Mouse (Mus musculus) intestine, embryonic 15.5 days (tissue): ENCODE results near the gene Slc2a12. TPM values are rescaled to one million over a fixed set of nuclear protein-coding genes. Genes with fewer than 3 reads are reported as not detected.

ENCODE experiments used
- ATAC-seq: fragments of 200-750 bp; cut with Nextera tagmentation; 2 replicates; pipeline ENCODE4 v1.8.0; 2017; ENCODE audit warnings: moderate TSS enrichment, moderate library complexity
- H3K27ac ChIP-seq: fragments of 300-500 bp; sonication (generic); 2 replicates; pipeline ENCODE4 v1.5.1; 2015; ENCODE audit warnings: mild to moderate bottlenecking, inconsistent platforms
- H3K27me3 ChIP-seq: fragments of 300-500 bp; sonication (generic); replicated peaks from 2 replicates; pipeline ENCODE4 v1.6.1; 2015; ENCODE audit warnings: inconsistent platforms
- H3K36me3 ChIP-seq: fragments of 300-500 bp; sonication (generic); 2 replicates; pipeline ENCODE4 v1.6.1; 2015; ENCODE audit warnings: inconsistent platforms
- H3K4me1 ChIP-seq: fragments of 300-500 bp; sonication (generic); replicated peaks from 2 replicates; pipeline ENCODE4 v1.6.1; 2015; ENCODE audit warnings: inconsistent platforms
- H3K4me2 ChIP-seq: fragments of 300-500 bp; sonication (generic); replicated peaks from 2 replicates; pipeline ENCODE4 v1.6.1; 2015; ENCODE audit warnings: mild to moderate bottlenecking, inconsistent platforms
- H3K4me3 ChIP-seq: fragments of 300-500 bp; sonication (generic); replicated peaks from 2 replicates; pipeline ENCODE4 v1.5.1; 2015; ENCODE audit warnings: inconsistent platforms
- H3K9ac ChIP-seq: fragments of 300-500 bp; sonication (generic); 2 replicates; pipeline ENCODE4 v1.6.1; 2015; ENCODE audit warnings: inconsistent platforms
- H3K9me3 ChIP-seq: fragments of 300-500 bp; sonication (generic); 2 replicates; pipeline ENCODE4 v1.6.1; 2016; ENCODE audit warnings: inconsistent platforms
- WGBS: fragments of 180-500 bp; shearing (Covaris S2); methylation state at CpG from one replicate; pipeline ENCODE4 v1.1.7; 2015; 5-methylcytosine and 5-hydroxymethylcytosine counted together
- polyA plus RNA-seq: library from polyadenylated mRNA; unstranded; fragments of >200 nt; fragmentation: Nextera tagmentation; extraction: Ambion mirVana; gene quantifications from 2 replicates; pipeline ENCODE4 v1.2.1, GENCODE M21; 2015

Gene Slc2a12
- polyA plus RNA-seq, 1 experiment from 2014 or later = 0.38 TPM

DNA sequence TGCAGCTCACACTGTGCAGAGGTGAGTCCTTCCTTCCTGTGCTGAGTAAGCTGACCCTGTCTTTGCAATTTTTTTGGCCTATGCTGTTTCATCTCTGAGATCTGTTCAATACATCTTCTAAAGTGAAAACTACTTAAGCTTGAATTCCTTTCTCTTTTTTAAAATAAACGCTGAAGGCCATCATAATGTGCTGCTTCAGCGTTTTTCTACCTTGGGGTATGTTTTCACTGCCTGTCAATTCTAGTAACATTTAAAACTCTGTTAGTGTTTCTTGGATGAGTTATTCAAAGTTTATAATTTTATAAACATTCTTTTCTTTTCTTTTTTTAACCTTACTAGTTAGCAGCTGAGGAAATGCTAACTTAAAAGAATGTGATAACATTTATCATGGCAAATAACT, 68.1 kb downstream of the Slc2a12 start:
- Histone ChIP-seq H3K36me3 (peaks cover 15% of the 10 kb centered on the region; the same call in 1 of the 2 replicates), H3K9me3 (no peaks in the 10 kb centered on the region), H3K4me3 (no peak overlapping the region), H3K9ac (no peak overlapping the region), H3K4me2 (no peak overlapping the region), H3K27me3 (no peaks in the 10 kb centered on the region), H3K27ac (no peak overlapping the region), H3K4me1 (no peaks in the 10 kb centered on the region)
- WGBS = 38% methylated on average over 2 of the region's 2 CpGs
- ATAC-seq = no peak

DNA sequence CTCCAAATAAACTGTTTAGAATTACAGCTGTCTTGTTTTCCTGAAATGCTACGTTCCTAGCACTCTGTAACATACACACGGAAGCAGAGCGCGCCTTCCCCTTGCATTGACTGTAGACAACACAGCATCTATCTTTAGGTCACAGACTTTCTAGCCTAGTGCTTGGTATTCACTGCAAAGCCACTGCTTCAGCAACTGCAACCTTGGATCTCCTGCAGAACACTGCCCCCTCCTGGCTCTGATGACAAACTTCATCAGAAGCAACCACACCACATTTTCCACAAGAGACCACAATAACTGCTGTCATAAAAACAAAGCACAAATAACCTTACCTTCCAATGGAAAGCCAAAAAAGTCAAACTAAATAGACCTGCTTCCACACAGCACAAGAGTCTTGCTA, 69.7 kb downstream of the Slc2a12 start:
- Histone ChIP-seq H3K9ac (no peak overlapping the region), H3K9me3 (no peaks in the 10 kb centered on the region), H3K4me1 (no peaks in the 10 kb centered on the region), H3K36me3 (peaks cover 9% of the 10 kb centered on the region; the same call in 1 of the 2 replicates), H3K4me2 (no peak overlapping the region), H3K27me3 (no peaks in the 10 kb centered on the region), H3K4me3 (no peak overlapping the region), H3K27ac (no peak overlapping the region)
- ATAC-seq = no peak
- 66% methylated on average over 4 of the region's 4 CpGs for WGBS

DNA sequence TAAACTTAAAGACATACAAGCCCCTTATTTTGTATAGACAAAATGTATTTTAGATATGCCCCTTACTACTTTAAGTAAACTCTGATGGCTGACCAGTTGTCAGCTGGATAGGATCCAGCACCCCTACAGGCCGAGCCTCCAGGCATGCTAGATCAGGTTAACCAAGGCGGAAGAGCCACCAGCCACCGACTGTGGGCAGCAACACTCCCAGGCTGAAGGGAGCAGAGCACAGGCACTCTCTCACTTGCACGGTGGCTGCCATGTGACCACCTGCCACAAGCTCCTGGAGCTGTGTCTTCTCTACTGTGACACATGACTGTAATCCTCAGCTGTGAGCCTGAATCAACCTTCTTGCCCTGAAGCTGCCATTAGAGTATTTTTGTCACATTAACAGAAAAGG, 73.7 kb downstream of the Slc2a12 start:
- no peak for ATAC-seq
- H3K9me3 ChIP-seq = no peaks in the 10 kb centered on the region
- H3K27ac ChIP-seq = no peak overlapping the region
- no peak overlapping the region for H3K4me3 ChIP-seq
- 42% methylated on average over 4 of the region's 4 CpGs for WGBS
- no peaks in the 10 kb centered on the region for H3K36me3 ChIP-seq
- no peak overlapping the region for H3K9ac ChIP-seq
- no peaks in the 10 kb centered on the region for H3K4me1 ChIP-seq
- H3K27me3 ChIP-seq = no peaks in the 10 kb centered on the region
- H3K4me2 ChIP-seq = no peak overlapping the region

DNA sequence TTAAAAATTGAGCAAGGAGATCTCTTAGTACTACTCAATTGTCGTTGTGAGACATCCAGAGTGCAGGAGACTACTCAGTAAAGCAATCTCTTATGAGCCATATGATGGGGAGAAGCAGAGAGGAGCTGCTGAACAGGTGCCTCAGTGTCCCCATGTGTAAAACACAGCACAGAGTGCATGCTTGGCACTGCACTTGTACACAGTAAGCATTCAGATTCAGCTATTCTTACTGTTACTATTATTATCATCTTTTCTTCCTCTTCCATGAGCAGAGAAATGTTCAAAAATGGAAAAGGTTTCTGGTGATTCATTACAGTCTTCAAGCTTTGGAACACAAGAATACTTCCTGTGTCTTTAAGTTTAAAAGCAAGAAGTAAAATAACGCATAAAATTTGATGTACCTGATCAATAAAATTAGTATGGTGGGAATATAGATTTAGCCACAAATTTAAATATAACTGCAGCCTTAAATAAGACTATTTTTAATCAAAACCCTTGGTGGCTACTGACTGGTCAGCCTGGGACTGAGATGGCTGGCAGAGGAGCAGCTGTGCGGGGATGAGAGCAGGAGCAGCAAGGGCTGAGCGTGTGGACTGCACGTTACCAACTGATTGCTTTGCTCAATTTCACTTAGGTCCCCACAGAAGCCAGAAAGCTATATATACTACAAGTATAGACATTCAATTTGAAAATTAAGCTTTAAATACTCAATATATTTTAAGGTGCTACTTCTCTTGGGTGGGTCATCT, 76.1 kb downstream of the Slc2a12 start:
- H3K4me2 ChIP-seq = no peak overlapping the region
- ATAC-seq = no peak
- 83% methylated on average over 5 of the region's 5 CpGs for WGBS
- H3K4me3 ChIP-seq = no peak overlapping the region
- no peaks in the 10 kb centered on the region for H3K9me3 ChIP-seq
- H3K9ac ChIP-seq = no peak overlapping the region
- no peaks in the 10 kb centered on the region for H3K36me3 ChIP-seq
- no peak overlapping the region for H3K27ac ChIP-seq
- H3K4me1 ChIP-seq = no peaks in the 10 kb centered on the region
- no peaks in the 10 kb centered on the region for H3K27me3 ChIP-seq

DNA sequence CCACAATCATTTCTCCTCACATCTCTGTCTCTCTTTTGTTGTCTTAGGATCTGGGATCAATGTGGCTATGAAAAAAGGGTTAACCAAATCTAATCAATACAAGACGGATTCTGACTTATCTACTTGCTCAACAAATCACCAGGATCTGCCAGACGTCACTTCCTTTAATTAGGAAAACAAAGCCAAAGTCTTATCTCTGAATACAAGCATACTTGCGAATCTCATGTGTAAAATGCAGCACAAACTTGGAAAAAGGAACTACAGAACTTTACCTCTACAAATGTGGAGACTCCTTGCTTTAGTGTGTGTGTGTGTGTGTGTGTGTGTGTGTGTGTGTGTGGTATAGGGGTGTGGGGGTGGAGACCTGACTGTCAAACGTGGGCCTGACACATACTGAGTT, 80.4 kb downstream of the Slc2a12 start:
- Histone ChIP-seq H3K9ac (no peak overlapping the region), H3K4me1 (peaks cover 8% of the 10 kb centered on the region), H3K4me3 (no peak overlapping the region), H3K36me3 (no peaks in the 10 kb centered on the region), H3K27me3 (no peaks in the 10 kb centered on the region), H3K4me2 (no peak overlapping the region), H3K27ac (no peak overlapping the region), H3K9me3 (no peaks in the 10 kb centered on the region)
- ATAC-seq = no peak
- 62% methylated on average over 4 of the region's 4 CpGs for WGBS

DNA sequence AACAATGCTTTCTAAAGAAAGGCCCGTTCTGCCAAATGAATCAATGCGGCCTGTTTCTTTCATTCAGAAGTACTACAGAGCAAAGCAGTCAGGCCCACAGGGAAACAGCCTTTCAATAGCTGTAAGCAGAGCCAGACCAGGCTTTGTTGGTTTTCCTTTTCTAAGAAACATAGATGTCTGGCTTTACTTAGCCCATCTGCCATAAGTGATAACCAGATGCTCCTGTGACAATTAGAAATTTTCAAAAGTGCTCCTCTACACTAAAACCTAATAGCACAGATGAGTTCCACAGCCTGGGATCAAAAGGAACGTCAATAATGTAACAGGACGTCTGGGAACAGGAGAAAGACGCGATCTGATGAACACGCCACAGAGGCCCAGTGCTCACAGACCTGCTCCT, 81.5 kb downstream of the Slc2a12 start:
- H3K4me2 ChIP-seq = no peak overlapping the region
- ATAC-seq = no peak
- H3K9ac ChIP-seq = no peak overlapping the region
- H3K4me1 ChIP-seq = peaks cover 10% of the 10 kb centered on the region
- H3K36me3 ChIP-seq = no peaks in the 10 kb centered on the region
- WGBS = 79% methylated on average over 7 of the region's 7 CpGs
- no peak overlapping the region for H3K27ac ChIP-seq
- no peaks in the 10 kb centered on the region for H3K9me3 ChIP-seq
- no peaks in the 10 kb centered on the region for H3K27me3 ChIP-seq
- H3K4me3 ChIP-seq = no peak overlapping the region

DNA sequence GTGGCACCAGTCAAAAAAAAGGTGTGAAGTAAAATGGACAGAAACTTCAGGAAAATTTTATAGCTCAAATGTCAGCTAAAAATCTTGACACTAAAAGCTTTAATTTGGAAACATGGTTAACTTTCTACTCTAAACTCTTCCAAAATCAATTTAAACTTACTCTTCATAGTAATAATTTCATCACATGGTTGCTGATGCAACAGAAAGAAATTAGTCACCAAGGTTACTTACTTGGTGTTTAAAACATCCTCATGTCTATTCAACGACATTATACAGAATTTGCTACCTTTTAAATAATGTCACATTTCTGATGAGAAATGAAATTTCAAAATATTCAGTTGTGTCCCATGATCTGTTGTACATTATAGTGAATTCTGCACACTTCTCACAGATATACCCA, 83.4 kb downstream of the Slc2a12 start:
- H3K27ac ChIP-seq = no peak overlapping the region
- H3K9ac ChIP-seq = no peak overlapping the region
- no peaks in the 10 kb centered on the region for H3K9me3 ChIP-seq
- WGBS = 83% methylated on average over 1 of the region's 1 CpGs
- no peak overlapping the region for H3K4me2 ChIP-seq
- H3K4me3 ChIP-seq = no peak overlapping the region
- peaks cover 10% of the 10 kb centered on the region for H3K4me1 ChIP-seq
- no peaks in the 10 kb centered on the region for H3K27me3 ChIP-seq
- ATAC-seq = no peak
- no peaks in the 10 kb centered on the region for H3K36me3 ChIP-seq

DNA sequence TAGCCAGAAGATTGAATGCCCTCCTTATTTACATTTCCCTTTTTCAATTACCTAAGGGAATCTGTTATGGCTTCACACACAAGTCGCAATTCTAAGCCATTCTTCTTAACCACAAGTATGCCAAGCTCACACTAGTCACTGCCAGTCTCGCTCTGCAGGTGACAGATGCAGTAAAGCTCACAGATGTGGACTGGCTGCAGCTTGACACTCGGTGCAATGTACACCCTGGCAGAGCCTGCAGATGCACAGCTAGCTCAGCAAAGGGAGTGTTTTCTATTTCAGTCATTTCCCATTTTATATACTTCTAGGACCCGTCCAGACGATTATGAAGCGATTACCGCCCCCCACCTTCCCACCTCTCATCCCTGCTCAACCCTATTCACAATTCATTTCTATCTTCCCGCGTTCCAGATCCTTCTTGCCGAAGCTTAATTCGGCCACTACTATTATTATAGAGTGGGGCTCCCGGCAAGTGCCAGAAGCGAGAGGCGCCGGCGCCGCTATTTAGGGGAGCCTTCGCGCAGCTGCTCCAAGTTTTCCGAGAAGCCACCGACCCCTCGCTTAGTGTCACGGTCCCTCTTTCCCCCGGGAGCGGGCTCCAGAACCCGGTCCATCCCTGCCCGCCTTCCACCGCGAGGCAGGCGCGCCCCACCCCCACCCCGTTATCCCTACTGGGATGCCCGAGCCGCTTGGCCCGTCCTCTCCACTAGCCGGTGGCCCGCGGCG, 85.6 kb downstream of the Slc2a12 start:
- ATAC-seq = peak; percentile 76
- 1% methylated on average over 39 of the region's 39 CpGs for WGBS
- H3K27me3 ChIP-seq = no peaks in the 10 kb centered on the region

DNA sequence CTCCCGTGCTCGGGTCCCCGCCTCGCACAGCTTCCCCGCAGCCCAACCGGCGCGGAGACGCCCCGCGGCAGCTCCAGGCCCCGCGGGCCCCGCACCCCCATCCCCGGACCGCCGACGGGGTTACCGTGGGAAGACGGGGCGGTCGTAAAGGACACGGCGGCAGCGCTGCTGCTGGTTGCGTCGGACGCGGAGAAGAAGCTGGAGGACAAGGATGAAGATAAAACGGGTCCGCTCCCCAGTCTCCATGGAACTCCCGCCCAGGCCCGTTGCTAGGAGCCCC, 86.1 kb downstream of the Slc2a12 start:
- Histone ChIP-seq H3K36me3 (no peaks in the 10 kb centered on the region), H3K4me3 (peak overlapping the region; percentile 98), H3K27me3 (no peaks in the 10 kb centered on the region), H3K4me2 (peak overlapping the region; percentile 83), H3K27ac (peak overlapping the region; percentile 83), H3K9me3 (no peaks in the 10 kb centered on the region), H3K4me1 (peaks cover 10% of the 10 kb centered on the region), H3K9ac (peak overlapping the region; percentile 94)
- peak; percentile 63; the same call in 1 of the 2 replicates for ATAC-seq
- 0% methylated on average over 33 of the region's 33 CpGs for WGBS

More for the DNA sequence above, 85.6 kb downstream of the Slc2a12 start:
- H3K9me3 ChIP-seq = no peaks in the 10 kb centered on the region
- H3K4me2 ChIP-seq = peak overlapping the region; percentile 83
- no peaks in the 10 kb centered on the region for H3K36me3 ChIP-seq
- peak overlapping the region; percentile 98 for H3K4me3 ChIP-seq
- H3K4me1 ChIP-seq = peaks cover 10% of the 10 kb centered on the region
- H3K9ac ChIP-seq = peak overlapping the region; percentile 94
- peak overlapping the region; percentile 83 for H3K27ac ChIP-seq

DNA sequence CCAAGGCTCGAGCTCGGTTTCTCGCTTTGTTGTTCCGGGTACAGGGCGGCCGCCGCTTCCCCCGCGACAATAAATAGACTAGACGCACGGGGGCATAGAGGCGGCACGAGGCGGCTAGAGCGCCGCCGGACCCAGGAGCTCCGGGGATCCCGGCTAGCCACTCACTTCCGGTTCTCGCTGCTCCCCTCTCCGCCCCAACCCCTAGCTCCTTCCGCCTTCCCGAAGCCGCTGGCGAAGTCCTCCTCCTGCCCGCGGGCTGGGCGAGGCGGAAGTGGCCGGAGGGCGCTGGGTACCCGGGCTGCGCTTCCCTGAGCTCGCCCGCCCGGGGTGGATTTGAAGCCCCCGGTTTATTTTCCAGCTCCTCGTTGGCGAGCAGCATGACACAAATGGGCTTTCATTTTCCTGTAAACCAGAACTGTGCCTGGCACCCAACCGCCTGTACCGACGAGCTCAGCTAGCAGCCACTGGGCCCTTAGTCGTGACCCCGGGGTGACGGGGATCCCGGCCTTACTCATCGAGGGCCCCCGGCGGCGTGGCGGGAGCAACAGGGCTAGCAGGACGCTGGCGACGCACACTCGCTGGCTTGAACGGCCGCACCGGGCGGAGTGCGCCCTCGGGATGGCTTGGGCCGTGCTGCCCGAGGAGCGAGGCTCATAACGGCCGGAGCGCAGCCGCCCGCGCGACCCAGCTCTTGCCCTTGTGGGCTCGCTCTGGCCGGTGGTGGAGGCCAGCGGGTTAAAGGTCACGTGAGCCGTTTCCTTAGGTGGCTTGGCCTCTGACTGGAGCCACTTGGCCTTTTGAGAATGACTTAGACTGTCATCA, 86.7 kb downstream of the Slc2a12 start, which contains the start of gene Tbpl1:
TSS of gene Tbpl1 (minus strand) at position 667 of the 822 bp plus-strand sequence.
- Histone ChIP-seq H3K27me3 (no peaks in the 10 kb centered on the region), H3K4me1 (peaks cover 10% of the 10 kb centered on the region), H3K4me3 (peak within 1 kb of the TSS; percentile 98), H3K4me2 (peak within 1 kb of the TSS; percentile 91), H3K9me3 (no peaks in the 10 kb centered on the region), H3K9ac (peak within 1 kb of the TSS; percentile 94), H3K36me3 (no peaks in the 10 kb centered on the region), H3K27ac (peak within 1 kb of the TSS; percentile 87)
- peak; percentile 99 for ATAC-seq
- whole genome bisulfite sequencing = under 1% methylated on average over 77 of the region's 77 CpGs

DNA sequence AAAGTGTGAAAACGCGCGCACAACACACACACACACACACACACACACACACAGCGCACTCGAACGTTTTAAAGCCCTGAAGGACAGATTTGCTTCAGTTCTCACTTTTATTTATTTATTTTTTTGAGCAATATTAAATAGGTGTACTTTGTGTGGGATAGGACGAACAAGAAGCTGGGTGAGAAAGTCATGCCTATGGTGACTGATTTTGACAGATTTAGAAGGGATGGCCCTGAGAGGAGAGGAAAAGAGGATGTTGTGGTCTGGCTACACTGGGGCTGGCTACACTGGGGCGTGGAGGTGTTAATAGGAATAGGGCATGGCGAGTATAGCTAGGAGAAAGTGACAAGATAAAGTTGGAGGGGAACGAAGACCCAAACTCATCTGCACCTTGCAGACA, 87.4 kb downstream of the Slc2a12 start:
- 45% methylated on average over 10 of the region's 10 CpGs for WGBS
- Histone ChIP-seq H3K9me3 (no peaks in the 10 kb centered on the region), H3K27ac (peak overlapping the region; percentile 87; the same call in 1 of the 2 replicates), H3K9ac (peak overlapping the region; percentile 94; the same call in 1 of the 2 replicates), H3K4me3 (peak overlapping the region; percentile 98), H3K4me1 (peaks cover 10% of the 10 kb centered on the region), H3K27me3 (no peaks in the 10 kb centered on the region), H3K36me3 (no peaks in the 10 kb centered on the region), H3K4me2 (peak overlapping the region; percentile 91)
- ATAC-seq = no peak

DNA sequence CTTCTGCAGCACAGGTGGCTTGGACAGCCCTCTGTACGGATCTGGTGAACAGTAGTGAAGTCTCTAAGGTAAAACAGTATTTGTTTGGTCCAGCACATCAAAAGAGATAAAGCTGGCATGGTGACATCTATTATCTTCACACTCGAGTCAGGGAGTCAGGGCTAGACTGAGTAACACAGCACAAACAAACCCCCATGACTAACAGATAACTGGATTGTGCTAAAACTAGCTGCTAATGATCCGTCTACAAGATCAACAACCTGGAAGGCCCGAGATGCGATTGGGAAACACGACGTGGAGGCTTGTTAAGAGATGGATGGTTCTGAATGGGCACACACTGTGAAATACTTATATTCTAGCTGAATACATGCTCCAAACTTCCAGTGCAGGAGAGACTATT, 101.1 kb downstream of the Slc2a12 start:
- 58% methylated on average over 7 of the region's 7 CpGs for WGBS
- Histone ChIP-seq H3K36me3 (no peaks in the 10 kb centered on the region), H3K27me3 (no peaks in the 10 kb centered on the region), H3K4me3 (no peak overlapping the region), H3K4me1 (no peaks in the 10 kb centered on the region), H3K4me2 (no peak overlapping the region), H3K9ac (no peak overlapping the region), H3K9me3 (no peaks in the 10 kb centered on the region), H3K27ac (no peak overlapping the region)
- no peak for ATAC-seq
